Mouse (Mus musculus): ENCODE results near the gene Lpgat1.

- TF ChIP-seq CTCF (IDR thresholded peaks at IDR 0.05; ENCODE audit: low read depth): no peak
- TF ChIP-seq EP300 (IDR thresholded peaks at IDR 0.05; ENCODE audit: low read depth): no peak
These were observed 95.5 kb downstream of the Lpgat1 start for GRCm38 (mm10) chr1:191812949-191813691.
